8 mouse cellular contexts compared by ENCODE assay signal in the genomic region with DNA sequence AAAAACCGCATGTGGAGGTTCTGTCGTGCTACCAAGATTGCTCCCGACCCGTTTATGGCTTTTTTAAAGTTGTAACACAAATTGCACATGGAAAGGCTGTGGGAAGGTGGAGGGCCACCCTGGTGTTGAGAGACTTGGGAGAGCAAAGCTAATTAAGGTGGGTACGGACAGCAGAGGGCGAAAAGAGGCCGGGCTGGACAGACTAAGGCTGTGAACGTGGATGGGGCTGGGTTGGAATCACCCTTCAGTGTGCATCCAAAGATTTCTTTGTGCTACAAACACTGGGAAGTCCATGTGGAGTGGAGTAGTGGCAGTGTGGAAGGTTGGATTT. TPM values are rescaled to one million over a fixed set of nuclear protein-coding genes. Genes with fewer than 3 reads are reported as not detected.
DNase-seq lines count a peak whose midpoint lies in the region; ATAC-seq and TF ChIP-seq lines count a peak whose summit lies in the region.

No protein-coding gene starts in this region.

- H3K79me2 ChIP-seq in liver, adult 2 months (ENCODE audit: control insufficient read depth, insufficient read depth, low read length): peaks cover 9% of the 10 kb centered on the region; the same call in 1 of the 2 replicates

- peak overlapping the region; percentile 59 for H3K4me2 ChIP-seq in hindbrain, embryonic 15.5 days
- peak overlapping the region; percentile 74 for H3K4me2 ChIP-seq in midbrain, embryonic 16.5 days (ENCODE audit: low read length)
- peak overlapping the region; percentile 76 for H3K4me2 ChIP-seq in stomach, embryonic 16.5 days (ENCODE audit: low read depth, low read length)

- peak in 1 of 2 experiments; percentile 39 for DNase-seq in layer of hippocampus, adult 2 months (ENCODE audit: low spot score in 2 of 2)
- no peak for DNase-seq in layer of hippocampus, adult 18-20 months (ENCODE audit: low spot score in 2 of 2)
- peak; percentile 77 to 81 for DNase-seq in cerebellum, adult 18-20 months
- DNase-seq in gastrocnemius, adult 18-20 months (ENCODE audit: low spot score): peak; percentile 73
- peak; percentile 74 for DNase-seq in liver, adult 2 months (ENCODE audit: extremely low read depth, low read depth, low spot score)

- peak overlapping the region; percentile 68 for H3K9ac ChIP-seq in hindbrain, embryonic 15.5 days
- peak overlapping the region; percentile 79 for H3K9ac ChIP-seq in liver, adult 2 months (ENCODE audit: low read depth, low read length)
- H3K9ac ChIP-seq in midbrain, embryonic 16.5 days (ENCODE audit: low read depth, low read length): peak overlapping the region; percentile 78
- peak overlapping the region; percentile 84 for H3K9ac ChIP-seq in stomach, embryonic 16.5 days (ENCODE audit: low read length)

- H3K27ac ChIP-seq in layer of hippocampus, adult 2 months: peak overlapping the region; percentile 99
- peak overlapping the region; percentile 99 for H3K27ac ChIP-seq in hindbrain, embryonic 15.5 days (replicated peaks)
- peak overlapping the region; percentile 91 for H3K27ac ChIP-seq in liver, adult 2 months (replicated peaks; ENCODE audit: insufficient read depth, low read depth, low read length)
- peak overlapping the region; percentile 100 for H3K27ac ChIP-seq in midbrain, embryonic 16.5 days (ENCODE audit: low read length)
- H3K27ac ChIP-seq in stomach, embryonic 16.5 days (ENCODE audit: low read length): peak overlapping the region; percentile 99

- TF ChIP-seq POLR2A in liver, adult 2 months (IDR thresholded peaks at IDR 0.05; ENCODE audit: extremely low read depth, insufficient read depth, low read length): no peak

- no peaks in the 10 kb centered on the region for H3K27me3 ChIP-seq in hindbrain, embryonic 15.5 days
- no peaks in the 10 kb centered on the region for H3K27me3 ChIP-seq in liver, adult 2 months (ENCODE audit: control insufficient read depth, insufficient read depth, low read length)
- no peaks in the 10 kb centered on the region for H3K27me3 ChIP-seq in midbrain, embryonic 16.5 days (ENCODE audit: control insufficient read depth, insufficient read depth, low read depth, low read length)
- H3K27me3 ChIP-seq in stomach, embryonic 16.5 days (ENCODE audit: control insufficient read depth, insufficient read depth, low read length): no peaks in the 10 kb centered on the region

- H3K9me3 ChIP-seq in hindbrain, embryonic 15.5 days: no peaks in the 10 kb centered on the region
- no peaks in the 10 kb centered on the region for H3K9me3 ChIP-seq in midbrain, embryonic 16.5 days (replicated peaks; ENCODE audit: control insufficient read depth, low read length, poor library complexity, severe bottlenecking)
- H3K9me3 ChIP-seq in stomach, embryonic 16.5 days (replicated peaks; ENCODE audit: control insufficient read depth, low read length): no peaks in the 10 kb centered on the region

- ATAC-seq in hindbrain, embryonic 15.5 days (ENCODE audit: low FRiP score, low read depth): peak; percentile 32; the same call in 1 of the 2 replicates
- ATAC-seq in midbrain, embryonic 16.5 days: peak; percentile 61
- peak; percentile 48 for ATAC-seq in stomach, embryonic 16.5 days (ENCODE audit: insufficient read depth, low FRiP score)

- peak; percentile 65 for TF ChIP-seq CTCF in layer of hippocampus, adult 2 months (conservative IDR thresholded peaks at IDR 0.05)
- peak; percentile 77 for TF ChIP-seq CTCF in liver, adult 2 months (IDR thresholded peaks at IDR 0.05; ENCODE audit: low read depth, low read length)

- peak overlapping the region; percentile 72 for H3K4me3 ChIP-seq in layer of hippocampus, adult 2 months
- H3K4me3 ChIP-seq in hindbrain, embryonic 15.5 days: peak overlapping the region; percentile 86
- peak overlapping the region; percentile 90 for H3K4me3 ChIP-seq in liver, adult 2 months (ENCODE audit: insufficient read depth, low read depth, low read length)
- H3K4me3 ChIP-seq in midbrain, embryonic 16.5 days (ENCODE audit: low read depth, low read length): peak overlapping the region; percentile 96
- peak overlapping the region; percentile 96 for H3K4me3 ChIP-seq in stomach, embryonic 16.5 days (replicated peaks; ENCODE audit: low read length)

- no peaks in the 10 kb centered on the region for H3K36me3 ChIP-seq in hindbrain, embryonic 15.5 days
- no peaks in the 10 kb centered on the region for H3K36me3 ChIP-seq in liver, adult 2 months (ENCODE audit: control insufficient read depth, insufficient read depth, low read length)
- H3K36me3 ChIP-seq in midbrain, embryonic 16.5 days (ENCODE audit: control insufficient read depth, insufficient read depth, low read length): no peaks in the 10 kb centered on the region
- H3K36me3 ChIP-seq in stomach, embryonic 16.5 days (ENCODE audit: control insufficient read depth, insufficient read depth, low read length): no peaks in the 10 kb centered on the region

- WGBS in hindbrain, embryonic 15.5 days: 0% methylated on average over 8 of the region's 8 CpGs
- 0% methylated on average over 8 of the region's 8 CpGs for WGBS in liver, adult 2 months
- WGBS in midbrain, embryonic 16.5 days: 0% methylated on average over 8 of the region's 8 CpGs
- WGBS in stomach, embryonic 16.5 days: 0% methylated on average over 8 of the region's 8 CpGs

- peaks cover 57% of the 10 kb centered on the region for H3K4me1 ChIP-seq in hindbrain, embryonic 15.5 days (replicated peaks)
- H3K4me1 ChIP-seq in liver, adult 2 months (ENCODE audit: control insufficient read depth, insufficient read depth, low read length): peaks cover 7% of the 10 kb centered on the region
- H3K4me1 ChIP-seq in midbrain, embryonic 16.5 days (ENCODE audit: control insufficient read depth, insufficient read depth, low read length): peaks cover 56% of the 10 kb centered on the region
- H3K4me1 ChIP-seq in stomach, embryonic 16.5 days (ENCODE audit: control insufficient read depth, insufficient read depth, low read length): peaks cover 20% of the 10 kb centered on the region

RNA-seq across cellular contexts. Expression of gene Pbld2, which starts 0.4 kb away (rescaled TPM):
- 1 to 10 TPM; 1.6 to 2.2 TPM for total RNA-seq in layer of hippocampus, adult 2 months (2021)
- total RNA-seq in layer of hippocampus, adult 18-20 months (2021): 1 to 10 TPM; 1.7 to 1.9 TPM
- total RNA-seq in gastrocnemius, adult 18-20 months (2021): 1 to 10 TPM; 3.4 to 3.7 TPM
- 0.35 and 0.93 TPM in 2 replicates for polyA plus RNA-seq in hindbrain, embryonic 15.5 days (2015; fragmentation: Nextera tagmentation; extraction: Ambion mirVana)
- 115 and 119 TPM in 2 replicates for total RNA-seq in liver, adult 2 months (2014; rRNA removed)
- 90.8 and 106 TPM in 2 replicates for polyA plus RNA-seq in liver, adult 2 months (2012; rRNA removed)
- polyA plus RNA-seq in midbrain, embryonic 16.5 days (2015; fragmentation: Nextera tagmentation; extraction: Ambion mirVana): 0.77 and 0.80 TPM in 2 replicates
- polyA plus RNA-seq in stomach, embryonic 16.5 days (2015; fragmentation: Nextera tagmentation; extraction: Ambion mirVana): 5.2 and 5.9 TPM in 2 replicates

RNA-seq across cellular contexts. Expression of gene Hnrnph3, which starts 0.5 kb away (rescaled TPM):
- total RNA-seq in layer of hippocampus, adult 2 months (2021): 10 to 100 TPM; 51.1 to 65.3 TPM
- total RNA-seq in layer of hippocampus, adult 18-20 months (2021): 10 to 100 TPM; 51.5 to 55.5 TPM
- 10 to 100 TPM; 14.6 to 24.2 TPM for total RNA-seq in gastrocnemius, adult 18-20 months (2021)
- polyA plus RNA-seq in hindbrain, embryonic 15.5 days (2015; fragmentation: Nextera tagmentation; extraction: Ambion mirVana): 134 and 141 TPM in 2 replicates
- 12.9 and 14.4 TPM in 2 replicates for total RNA-seq in liver, adult 2 months (2014; rRNA removed)
- 3.9 and 4.5 TPM in 2 replicates for polyA plus RNA-seq in liver, adult 2 months (2012; rRNA removed)
- polyA plus RNA-seq in midbrain, embryonic 16.5 days (2015; fragmentation: Nextera tagmentation; extraction: Ambion mirVana): 140 and 167 TPM in 2 replicates
- 84.1 and 86.5 TPM in 2 replicates for polyA plus RNA-seq in stomach, embryonic 16.5 days (2015; fragmentation: Nextera tagmentation; extraction: Ambion mirVana)

RNA-seq across cellular contexts. Expression of gene Pbld1, which starts 35.4 kb away (rescaled TPM):
- total RNA-seq in layer of hippocampus, adult 2 months (2021): under 1 TPM; 0.15 to 0.82 TPM
- total RNA-seq in layer of hippocampus, adult 18-20 months (2021): under 1 TPM; 0.35 to 0.43 TPM
- total RNA-seq in gastrocnemius, adult 18-20 months (2021): 1 to 10 TPM in 1 of 2 experiments, under 1 TPM in 1; 0.73 to 1.1 TPM
- 0.91 and 1.2 TPM in 2 replicates for polyA plus RNA-seq in hindbrain, embryonic 15.5 days (2015; fragmentation: Nextera tagmentation; extraction: Ambion mirVana)
- 226 and 238 TPM in 2 replicates for total RNA-seq in liver, adult 2 months (2014; rRNA removed)
- 166 and 174 TPM in 2 replicates for polyA plus RNA-seq in liver, adult 2 months (2012; rRNA removed)
- 0.50 TPM in 2 replicates for polyA plus RNA-seq in midbrain, embryonic 16.5 days (2015; fragmentation: Nextera tagmentation; extraction: Ambion mirVana)
- 6.1 and 6.9 TPM in 2 replicates for polyA plus RNA-seq in stomach, embryonic 16.5 days (2015; fragmentation: Nextera tagmentation; extraction: Ambion mirVana)

RNA-seq across cellular contexts. Expression of gene Rufy2, which starts 44.5 kb away (rescaled TPM):
- total RNA-seq in layer of hippocampus, adult 2 months (2021): 10 to 100 TPM; 83.2 to 90.5 TPM
- 10 to 100 TPM; 73.4 to 76.1 TPM for total RNA-seq in layer of hippocampus, adult 18-20 months (2021)
- total RNA-seq in gastrocnemius, adult 18-20 months (2021): 1 to 10 TPM; 4.1 to 4.9 TPM
- 58.5 and 61.9 TPM in 2 replicates for polyA plus RNA-seq in hindbrain, embryonic 15.5 days (2015; fragmentation: Nextera tagmentation; extraction: Ambion mirVana)
- 2.9 and 3.8 TPM in 2 replicates for total RNA-seq in liver, adult 2 months (2014; rRNA removed)
- 0.78 and 0.83 TPM in 2 replicates for polyA plus RNA-seq in liver, adult 2 months (2012; rRNA removed)
- polyA plus RNA-seq in midbrain, embryonic 16.5 days (2015; fragmentation: Nextera tagmentation; extraction: Ambion mirVana): 61.2 and 63.0 TPM in 2 replicates
- polyA plus RNA-seq in stomach, embryonic 16.5 days (2015; fragmentation: Nextera tagmentation; extraction: Ambion mirVana): 21.9 TPM in 2 replicates

Comparison
In these comparisons a context has a peak if more than half of its experiments do, and no peak if none do; other contexts are left out.
1. DNase-seq: peak in cerebellum, adult 18-20 months (2 of 2), gastrocnemius, adult 18-20 months (single experiment) and liver, adult 2 months (single experiment); none in layer of hippocampus, adult 18-20 months (0 of 2).
2. RNA of gene Pbld2, which starts 0.4 kb away (total RNA-seq): 115 to 119 TPM in liver, adult 2 months; 3.4 to 3.7 TPM in gastrocnemius, adult 18-20 months, 1.6 to 2.2 TPM in layer of hippocampus, adult 2 months and 1.7 to 1.9 TPM in layer of hippocampus, adult 18-20 months; every median in the first group is over 10 times any median in the second.
3. RNA of gene Pbld1, which starts 35.4 kb away (total RNA-seq): 226 to 238 TPM in liver, adult 2 months; 0.73 to 1.1 TPM in gastrocnemius, adult 18-20 months, 0.15 to 0.82 TPM in layer of hippocampus, adult 2 months and 0.35 to 0.43 TPM in layer of hippocampus, adult 18-20 months; every median in the first group is over 100 times any median in the second.
4. Peak in every context shown above with its lines, with median percentiles within 50 percentile points of each other: H3K27ac ChIP-seq, H3K4me3 ChIP-seq, ATAC-seq, H3K4me2 ChIP-seq and H3K9ac ChIP-seq.